ENCODE assay signal across 34 mouse cellular contexts in the genomic region with DNA sequence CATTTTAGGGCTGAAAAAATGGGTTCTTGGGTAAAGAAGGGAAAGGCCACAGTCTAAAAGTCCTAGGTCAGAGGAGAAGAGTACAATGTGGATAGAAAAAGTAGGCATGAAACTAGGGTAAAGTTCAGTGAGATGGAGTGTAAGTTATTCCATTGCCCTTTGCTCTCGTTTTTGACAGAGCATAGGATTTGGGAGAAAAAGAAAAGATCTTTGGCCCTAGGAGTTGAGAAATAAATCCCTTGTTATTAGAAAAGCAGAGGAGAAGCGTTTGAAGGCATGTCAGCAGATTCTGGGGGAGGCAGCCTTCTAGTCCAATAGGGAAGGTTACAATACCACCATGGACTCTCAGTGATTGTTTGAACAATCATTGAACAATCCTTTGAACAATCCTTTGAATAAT. TPM values are rescaled to one million over a fixed set of nuclear protein-coding genes. Genes with fewer than 3 reads are reported as not detected.
A peak's percentile ranks its signal among the peaks of the same experiment; 100 is the strongest.
DNase-seq lines count a peak whose midpoint lies in the region; ATAC-seq and TF ChIP-seq lines count a peak whose summit lies in the region.
"Had no signal": no experiment of that assay in that cellular context is flagged by ENCODE, and none has a peak within 500 bp of the region (broad histone marks: within the 10 kb centered on the region; RNA-seq: fewer than 3 reads in every experiment).

No protein-coding gene starts in this region.

- no peak overlapping the region for H3K4me3 ChIP-seq in kidney, embryonic 15.5 days (replicated peaks)
- H3K4me3 ChIP-seq in liver, postnatal 0 days (ENCODE audit: low read depth, low read length), result no peak overlapping the region
- no peak overlapping the region for H3K4me3 ChIP-seq in liver, embryonic 12.5 days
- H3K4me3 ChIP-seq: forebrain, embryonic 10.5 days; forebrain, embryonic 13.5 days; gastrocnemius, adult 2 months; hindbrain, embryonic 12.5 days; hindbrain, embryonic 15.5 days had no signal

- no peak overlapping the region for H3K4me2 ChIP-seq in kidney, embryonic 15.5 days
- no peak overlapping the region for H3K4me2 ChIP-seq in liver, postnatal 0 days (ENCODE audit: low read depth, low read length)
- H3K4me2 ChIP-seq in liver, embryonic 12.5 days, result no peak overlapping the region
- H3K4me2 ChIP-seq: forebrain, embryonic 13.5 days; heart, embryonic 11.5 days; hindbrain, embryonic 12.5 days; hindbrain, embryonic 15.5 days had no signal

- no peak for TF ChIP-seq CTCF in liver, postnatal 0 days (IDR thresholded peaks at IDR 0.05; ENCODE audit: low read depth)

- no peak for ATAC-seq in kidney, embryonic 15.5 days (replicated peaks; ENCODE audit: low FRiP score)
- peak; percentile 95 for ATAC-seq in liver, postnatal 0 days
- ATAC-seq in liver, embryonic 12.5 days, result no peak
- ATAC-seq: CD4-positive, CD25-positive, alpha-beta regulatory T cell, adult 4 months; forebrain, embryonic 13.5 days; forebrain, embryonic 16.5 days had no signal

- no peaks in the 10 kb centered on the region for H3K9me3 ChIP-seq in kidney, embryonic 15.5 days (replicated peaks)
- H3K9me3 ChIP-seq in liver, postnatal 0 days (ENCODE audit: low read length), result no peaks in the 10 kb centered on the region
- no peaks in the 10 kb centered on the region for H3K9me3 ChIP-seq in liver, embryonic 12.5 days (replicated peaks)
- H3K9me3 ChIP-seq: forebrain, embryonic 10.5 days; forebrain, embryonic 13.5 days; hindbrain, embryonic 12.5 days; hindbrain, embryonic 15.5 days had no signal

- peak; percentile 89 for TF ChIP-seq EP300 in liver, postnatal 0 days (IDR thresholded peaks at IDR 0.05; ENCODE audit: low read depth)

- 64% methylated on average over 2 of the region's 2 CpGs for WGBS in kidney, embryonic 15.5 days
- 40% methylated on average over 2 of the region's 2 CpGs for WGBS in liver, postnatal 0 days (ENCODE audit: insufficient replicate concordance)
- WGBS in liver, embryonic 12.5 days (ENCODE audit: insufficient replicate concordance), result 40% methylated on average over 2 of the region's 2 CpGs

- H3K36me3 ChIP-seq in kidney, embryonic 15.5 days, result no peaks in the 10 kb centered on the region
- H3K36me3 ChIP-seq in liver, postnatal 0 days (replicated peaks; ENCODE audit: insufficient read depth, low read length), result no peaks in the 10 kb centered on the region
- H3K36me3 ChIP-seq in liver, embryonic 12.5 days, result no peaks in the 10 kb centered on the region
- H3K36me3 ChIP-seq: forebrain, embryonic 10.5 days; hindbrain, embryonic 12.5 days; hindbrain, embryonic 15.5 days had no signal

- H3K27ac ChIP-seq in kidney, embryonic 15.5 days, result no peak overlapping the region
- peak overlapping the region; percentile 78 for H3K27ac ChIP-seq in liver, postnatal 0 days (ENCODE audit: low read depth)
- no peak overlapping the region for H3K27ac ChIP-seq in liver, embryonic 12.5 days
- H3K27ac ChIP-seq: forebrain, embryonic 10.5 days; forebrain, embryonic 13.5 days; gastrocnemius, adult 2 months; hindbrain, embryonic 12.5 days; hindbrain, embryonic 15.5 days had no signal

- no peaks in the 10 kb centered on the region for H3K4me1 ChIP-seq in kidney, embryonic 15.5 days
- no peaks in the 10 kb centered on the region for H3K4me1 ChIP-seq in liver, postnatal 0 days (ENCODE audit: insufficient read depth)
- H3K4me1 ChIP-seq in liver, embryonic 12.5 days, result no peaks in the 10 kb centered on the region
- H3K4me1 ChIP-seq: forebrain, embryonic 10.5 days; forebrain, embryonic 13.5 days; hindbrain, embryonic 12.5 days; hindbrain, embryonic 15.5 days had no signal

- H3K9ac ChIP-seq in kidney, embryonic 15.5 days, result no peak overlapping the region
- no peak overlapping the region for H3K9ac ChIP-seq in liver, postnatal 0 days (replicated peaks)
- H3K9ac ChIP-seq in liver, embryonic 12.5 days, result no peak overlapping the region
- H3K9ac ChIP-seq: forebrain, embryonic 13.5 days; hindbrain, embryonic 12.5 days; hindbrain, embryonic 15.5 days had no signal

- H3K27me3 ChIP-seq in kidney, embryonic 15.5 days, result no peaks in the 10 kb centered on the region
- H3K27me3 ChIP-seq in liver, postnatal 0 days (ENCODE audit: insufficient read depth, low read length), result no peaks in the 10 kb centered on the region
- H3K27me3 ChIP-seq in liver, embryonic 12.5 days (replicated peaks), result no peaks in the 10 kb centered on the region
- H3K27me3 ChIP-seq: forebrain, embryonic 13.5 days; hindbrain, embryonic 12.5 days; hindbrain, embryonic 15.5 days had no signal

- DNase-seq in kidney, adult 8-10 months, result peak; percentile 8 to 81
- no peak for DNase-seq in kidney, postnatal 4 days
- peak; percentile 37 for DNase-seq in kidney, postnatal 14 days
- DNase-seq in liver, postnatal 0 days, result no peak
- DNase-seq in layer of hippocampus, adult 8-10 months (ENCODE audit: low spot score in 2 of 2), result no peak
- DNase-seq: adrenal gland, adult 8-10 months; adrenal gland, postnatal 25 days; cerebellum, adult 18-20 months; cerebellum, adult 9-10 months; cerebellum, postnatal 14 days; gastrocnemius, adult 2 months; gastrocnemius, postnatal 14 days; heart, adult 11 months had no signal

RNA-seq across cellular contexts. Expression of a gene that starts 7.9 kb away (rescaled TPM):
- polyA plus RNA-seq in kidney, embryonic 15.5 days (2015; fragmentation: Nextera tagmentation; extraction: Ambion mirVana), result 32.1 and 43.2 TPM in 2 replicates
- 108 and 116 TPM in 2 replicates for polyA plus RNA-seq in liver, postnatal 0 days (2015; fragmentation: Nextera tagmentation; extraction: Ambion mirVana)
- not detected in 2 replicates for polyA plus RNA-seq in liver, embryonic 12.5 days (2016; fragmentation: Nextera tagmentation; extraction: Ambion mirVana)
- not detected for total RNA-seq in layer of hippocampus, adult 8-10 months (2022)
- total RNA-seq: adrenal gland, postnatal 25 days; gastrocnemius, adult 2 months; gastrocnemius, postnatal 14 days; gastrocnemius, postnatal 4 days; heart, adult 8-10 months; heart, postnatal 25 days; hematopoietic stem cell, adult 5-6 weeks; MEL had no signal
- polyA plus RNA-seq: brain, embryonic 14.5 days; C2C12; CD4-positive, CD25-positive, alpha-beta regulatory T cell, adult 4 months; embryonic facial prominence, embryonic 11.5 days; embryonic facial prominence, embryonic 14.5 days; forebrain, embryonic 10.5 days; forebrain, embryonic 13.5 days; forebrain, embryonic 16.5 days; frontal cortex, adult 2 months; heart, embryonic 11.5 days; heart, embryonic 14.5 days; heart, postnatal 0 days; hindbrain, embryonic 12.5 days; hindbrain, embryonic 15.5 days had no signal

RNA-seq across cellular contexts. Expression of a gene that starts 37.4 kb away (rescaled TPM):
- 1.3 and 1.4 TPM in 2 replicates for polyA plus RNA-seq in kidney, embryonic 15.5 days (2015; fragmentation: Nextera tagmentation; extraction: Ambion mirVana)
- 550 and 554 TPM in 2 replicates for polyA plus RNA-seq in liver, postnatal 0 days (2015; fragmentation: Nextera tagmentation; extraction: Ambion mirVana)
- not detected in 2 replicates for polyA plus RNA-seq in liver, embryonic 12.5 days (2016; fragmentation: Nextera tagmentation; extraction: Ambion mirVana)
- not detected for total RNA-seq in layer of hippocampus, adult 8-10 months (2022)
- total RNA-seq: adrenal gland, postnatal 25 days; gastrocnemius, adult 2 months; gastrocnemius, postnatal 14 days; heart, postnatal 25 days; hematopoietic stem cell, adult 5-6 weeks; MEL had no signal
- polyA plus RNA-seq: brain, embryonic 14.5 days; C2C12; CD4-positive, CD25-positive, alpha-beta regulatory T cell, adult 4 months; embryonic facial prominence, embryonic 11.5 days; embryonic facial prominence, embryonic 14.5 days; forebrain, embryonic 10.5 days; forebrain, embryonic 13.5 days; forebrain, embryonic 16.5 days; frontal cortex, adult 2 months; heart, embryonic 11.5 days; heart, embryonic 14.5 days; heart, postnatal 0 days; hindbrain, embryonic 12.5 days; hindbrain, embryonic 15.5 days had no signal

RNA-seq across cellular contexts. Expression of a gene that starts 45.3 kb away (rescaled TPM):
- polyA plus RNA-seq in kidney, embryonic 15.5 days (2015; fragmentation: Nextera tagmentation; extraction: Ambion mirVana), result 0.26 TPM in 1 of 2 replicates, not detected in the other
- polyA plus RNA-seq in liver, postnatal 0 days (2015; fragmentation: Nextera tagmentation; extraction: Ambion mirVana), result 16.1 and 18.5 TPM in 2 replicates
- polyA plus RNA-seq in liver, embryonic 12.5 days (2016; fragmentation: Nextera tagmentation; extraction: Ambion mirVana), result not detected in 2 replicates
- not detected for total RNA-seq in layer of hippocampus, adult 8-10 months (2022)
- total RNA-seq: adrenal gland, adult 8-10 months; adrenal gland, postnatal 25 days; gastrocnemius, adult 2 months; gastrocnemius, postnatal 14 days; gastrocnemius, postnatal 4 days; heart, adult 8-10 months; heart, postnatal 25 days; hematopoietic stem cell, adult 5-6 weeks; MEL had no signal
- polyA plus RNA-seq: brain, embryonic 14.5 days; C2C12; CD4-positive, CD25-positive, alpha-beta regulatory T cell, adult 4 months; embryonic facial prominence, embryonic 11.5 days; embryonic facial prominence, embryonic 14.5 days; forebrain, embryonic 10.5 days; forebrain, embryonic 13.5 days; forebrain, embryonic 16.5 days; frontal cortex, adult 2 months; heart, embryonic 11.5 days; heart, embryonic 14.5 days; heart, postnatal 0 days; hindbrain, embryonic 12.5 days; hindbrain, embryonic 15.5 days had no signal

RNA-seq across cellular contexts. Expression of a gene that starts 59.6 kb away (rescaled TPM):
- 0.06 TPM in 1 of 2 replicates, not detected in the other for polyA plus RNA-seq in kidney, embryonic 15.5 days (2015; fragmentation: Nextera tagmentation; extraction: Ambion mirVana)
- 935 and 984 TPM in 2 replicates for polyA plus RNA-seq in liver, postnatal 0 days (2015; fragmentation: Nextera tagmentation; extraction: Ambion mirVana)
- not detected in 2 replicates for polyA plus RNA-seq in liver, embryonic 12.5 days (2016; fragmentation: Nextera tagmentation; extraction: Ambion mirVana)
- not detected for total RNA-seq in layer of hippocampus, adult 8-10 months (2022)
- total RNA-seq: adrenal gland, postnatal 25 days; gastrocnemius, adult 2 months; gastrocnemius, postnatal 14 days; heart, adult 8-10 months; heart, postnatal 25 days; hematopoietic stem cell, adult 5-6 weeks; MEL had no signal
- polyA plus RNA-seq: brain, embryonic 14.5 days; C2C12; CD4-positive, CD25-positive, alpha-beta regulatory T cell, adult 4 months; embryonic facial prominence, embryonic 11.5 days; embryonic facial prominence, embryonic 14.5 days; forebrain, embryonic 10.5 days; forebrain, embryonic 13.5 days; forebrain, embryonic 16.5 days; frontal cortex, adult 2 months; heart, embryonic 11.5 days; heart, embryonic 14.5 days; hindbrain, embryonic 12.5 days; hindbrain, embryonic 15.5 days had no signal

Comparison
In these comparisons a context has a peak if more than half of its experiments do, and no peak if none do; other contexts are left out.
1. DNase-seq: peak in kidney, adult 8-10 months (2 of 2) and kidney, postnatal 14 days (single experiment); none in kidney, postnatal 4 days (0 of 2), liver, postnatal 0 days (single experiment) and layer of hippocampus, adult 8-10 months (0 of 2).
2. RNA of a gene that starts 7.9 kb away (polyA plus RNA-seq): 108 to 116 TPM in liver, postnatal 0 days and 32.1 to 43.2 TPM in kidney, embryonic 15.5 days; not detected in liver, embryonic 12.5 days; every median in the first group is over 10 times any median in the second.
3. RNA of a gene that starts 37.4 kb away (polyA plus RNA-seq): 550 to 554 TPM in liver, postnatal 0 days; 1.3 to 1.4 TPM in kidney, embryonic 15.5 days and not detected in liver, embryonic 12.5 days; every median in the first group is over 100 times any median in the second.
4. RNA of a gene that starts 45.3 kb away (polyA plus RNA-seq): 16.1 to 18.5 TPM in liver, postnatal 0 days; 0.26 TPM in kidney, embryonic 15.5 days and not detected in liver, embryonic 12.5 days; every median in the first group is over 10 times any median in the second.